Mouse (Mus musculus) testis, adult 2 months (tissue): ENCODE results near the gene Zfp536. TPM values are rescaled to one million over a fixed set of nuclear protein-coding genes. Genes with fewer than 3 reads are reported as not detected.

Source experiments
- H3K27ac ChIP-seq: fragments of 200-500 bp; 2 replicates; pipeline ENCODE4 v1.5.1; 2012; ENCODE audit warnings: low read depth, low read length; ENCODE audit not compliant: control insufficient read depth, insufficient read depth
- H3K27me3 ChIP-seq: fragments of 200-500 bp; 2 replicates; pipeline ENCODE4 v1.6.1; 2012; ENCODE audit warnings: mild to moderate bottlenecking, low read length, moderate library complexity; ENCODE audit not compliant: control insufficient read depth, insufficient read depth
- H3K36me3 ChIP-seq: fragments of 200-500 bp; 2 replicates; pipeline ENCODE4 v1.6.1; 2012; ENCODE audit warnings: mild to moderate bottlenecking, low read length; ENCODE audit not compliant: control insufficient read depth, insufficient read depth
- H3K4me1 ChIP-seq: fragments of 200-500 bp; 2 replicates; pipeline ENCODE4 v1.6.1; 2012; ENCODE audit warnings: low read length; ENCODE audit not compliant: control insufficient read depth, insufficient read depth
- H3K4me3 ChIP-seq: fragments of 200-500 bp; 2 replicates; pipeline ENCODE4 v1.5.1; 2012; ENCODE audit warnings: low read depth, mild to moderate bottlenecking, low read length, moderate library complexity, mixed read lengths; ENCODE audit not compliant: control insufficient read depth
- CTCF ChIP-seq: fragments of 200-500 bp; IDR thresholded peaks from 2 replicates; pipeline ENCODE4 v1.5.1; 2012; ENCODE audit warnings: low read depth, mild to moderate bottlenecking, inconsistent platforms, low read length, moderate library complexity; ENCODE audit not compliant: control insufficient read depth, insufficient read depth, insufficient replicate concordance
- POLR2A ChIP-seq: fragments of 200-500 bp; IDR thresholded peaks from 2 replicates; pipeline ENCODE4 v1.6.1; 2012; ENCODE audit warnings: low read depth, mild to moderate bottlenecking, inconsistent platforms, low read length, moderate library complexity; ENCODE audit not compliant: control insufficient read depth
- polyA plus RNA-seq: library from polyadenylated mRNA; depleted of rRNA; stranded (reverse); fragments of >200 nt; gene quantifications from 2 replicates; pipeline ENCODE4 v1.2.3, GENCODE M21; 2012

Gene Zfp536
- polyA plus RNA-seq, 1 experiment = 3.9 TPM

DNA sequence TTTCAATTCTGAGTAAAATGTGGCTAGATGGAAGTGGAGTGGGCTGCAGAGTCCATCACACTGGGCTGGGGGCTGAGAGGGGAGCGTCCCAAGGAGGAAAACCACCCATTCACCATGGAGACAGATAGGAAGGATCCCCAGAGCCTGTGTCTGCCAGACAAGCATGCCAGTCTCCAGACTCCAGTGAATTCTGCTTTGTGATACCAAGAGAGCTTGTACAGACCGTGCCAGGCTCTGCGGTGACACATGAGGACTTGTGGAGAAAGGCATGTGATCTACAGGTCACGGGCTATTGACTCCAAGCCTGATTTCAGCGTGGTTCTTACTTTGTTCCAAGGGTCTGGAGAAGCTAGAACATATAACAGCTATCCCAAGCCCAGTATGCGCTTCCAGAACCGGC, 230.5 kb downstream of the Zfp536 start:
- Histone ChIP-seq H3K27me3 (no peaks in the 10 kb centered on the region), H3K4me1 (peaks cover 3% of the 10 kb centered on the region; the same call in 1 of the 2 replicates), H3K36me3 (no peaks in the 10 kb centered on the region), H3K4me3 (no peak overlapping the region), H3K27ac (no peak overlapping the region)
- no peak for TF ChIP-seq CTCF
- no peak for TF ChIP-seq POLR2A

DNA sequence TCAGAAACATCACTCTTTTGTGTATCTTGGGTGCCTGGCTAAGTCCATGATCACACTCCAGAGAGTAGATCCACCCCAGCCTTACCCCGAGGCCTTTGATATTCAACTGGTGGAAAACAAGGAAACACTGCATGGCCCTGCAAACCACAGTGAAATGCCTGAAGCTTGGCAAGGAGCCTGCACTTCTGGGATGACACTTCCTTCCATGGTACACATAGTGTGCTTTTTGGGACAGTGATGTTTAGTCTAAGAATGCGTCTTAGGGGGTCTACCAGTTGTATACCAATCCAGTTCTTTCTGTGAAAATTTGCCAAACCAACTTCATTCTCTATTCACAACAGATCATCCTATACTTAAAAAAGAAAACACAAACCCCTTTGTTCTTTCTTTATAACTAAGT, 242.3 kb downstream of the Zfp536 start:
- no peaks in the 10 kb centered on the region for H3K27me3 ChIP-seq
- TF ChIP-seq POLR2A = no peak
- TF ChIP-seq CTCF = no peak
- H3K27ac ChIP-seq = no peak overlapping the region
- H3K36me3 ChIP-seq = no peaks in the 10 kb centered on the region
- no peaks in the 10 kb centered on the region for H3K4me1 ChIP-seq
- H3K4me3 ChIP-seq = no peak overlapping the region

DNA sequence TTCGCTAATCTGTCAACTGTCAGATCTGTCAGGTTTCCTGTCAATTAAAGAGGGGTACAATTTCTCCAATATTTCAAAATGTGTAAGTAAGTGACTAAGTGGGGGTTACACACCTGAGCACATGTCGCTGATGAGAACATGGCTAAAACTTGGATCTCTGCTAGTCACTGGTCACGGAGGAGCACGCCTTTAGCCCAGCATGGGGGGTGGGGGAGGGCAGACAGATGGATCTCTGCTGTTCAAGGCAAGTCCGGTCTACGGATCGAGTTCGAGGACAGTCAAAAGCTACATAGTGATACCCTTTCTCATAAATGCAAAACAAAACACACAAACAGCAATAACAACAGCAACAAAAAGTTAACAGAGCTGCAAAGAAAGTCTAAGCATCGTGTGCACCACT, 245.1 kb downstream of the Zfp536 start:
- Histone ChIP-seq H3K4me1 (no peaks in the 10 kb centered on the region), H3K36me3 (no peaks in the 10 kb centered on the region), H3K4me3 (no peak overlapping the region), H3K27ac (no peak overlapping the region), H3K27me3 (no peaks in the 10 kb centered on the region)
- TF ChIP-seq CTCF (no peak), POLR2A (no peak)

DNA sequence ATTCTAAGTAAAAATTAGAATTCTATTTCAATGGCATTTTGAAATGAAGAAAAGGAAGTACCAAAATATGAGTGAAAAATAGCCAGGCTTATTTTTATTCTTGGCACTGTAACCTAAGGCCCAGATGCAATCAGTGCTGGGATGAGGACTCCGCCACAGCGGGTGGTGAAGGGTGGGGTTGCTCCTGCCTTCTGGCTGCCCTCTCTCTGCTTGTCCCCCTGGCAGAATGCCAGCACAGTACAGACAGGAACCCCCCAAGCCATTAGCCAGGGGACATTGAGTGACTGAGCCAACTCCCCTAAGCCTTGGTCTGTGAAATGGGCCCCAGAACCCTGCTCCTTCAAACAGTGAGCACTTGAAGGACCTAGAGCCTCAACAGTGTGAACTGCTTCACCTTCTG, 245.6 kb downstream of the Zfp536 start:
- no peaks in the 10 kb centered on the region for H3K36me3 ChIP-seq
- TF ChIP-seq POLR2A (no peak), CTCF (no peak)

DNA sequence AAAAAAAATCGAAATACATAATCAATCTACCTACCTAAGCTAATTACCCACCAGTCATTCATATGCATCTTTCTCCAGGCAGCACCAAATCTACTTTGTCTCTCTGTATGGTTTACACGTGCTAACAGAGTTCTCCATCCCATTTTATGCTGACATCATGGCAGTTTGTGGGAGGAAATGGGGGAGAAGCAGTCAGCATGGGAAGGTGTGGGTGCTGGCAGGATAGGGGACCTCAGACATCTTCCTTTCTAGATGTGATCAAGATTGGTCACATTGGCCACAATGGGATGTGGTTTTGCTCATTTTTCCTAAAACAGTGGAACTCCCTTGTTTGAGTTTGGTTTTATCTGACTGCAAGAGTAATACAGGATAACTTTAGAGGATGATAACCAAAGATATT, 252.0 kb downstream of the Zfp536 start:
- no peak overlapping the region for H3K27ac ChIP-seq
- no peaks in the 10 kb centered on the region for H3K36me3 ChIP-seq
- H3K27me3 ChIP-seq = no peaks in the 10 kb centered on the region
- H3K4me1 ChIP-seq = no peaks in the 10 kb centered on the region
- TF ChIP-seq POLR2A = no peak
- no peak for TF ChIP-seq CTCF
- no peak overlapping the region for H3K4me3 ChIP-seq

More for the DNA sequence above, 245.6 kb downstream of the Zfp536 start:
- H3K27me3 ChIP-seq = no peaks in the 10 kb centered on the region
- no peak overlapping the region for H3K4me3 ChIP-seq
- H3K4me1 ChIP-seq = no peaks in the 10 kb centered on the region
- no peak overlapping the region for H3K27ac ChIP-seq

DNA sequence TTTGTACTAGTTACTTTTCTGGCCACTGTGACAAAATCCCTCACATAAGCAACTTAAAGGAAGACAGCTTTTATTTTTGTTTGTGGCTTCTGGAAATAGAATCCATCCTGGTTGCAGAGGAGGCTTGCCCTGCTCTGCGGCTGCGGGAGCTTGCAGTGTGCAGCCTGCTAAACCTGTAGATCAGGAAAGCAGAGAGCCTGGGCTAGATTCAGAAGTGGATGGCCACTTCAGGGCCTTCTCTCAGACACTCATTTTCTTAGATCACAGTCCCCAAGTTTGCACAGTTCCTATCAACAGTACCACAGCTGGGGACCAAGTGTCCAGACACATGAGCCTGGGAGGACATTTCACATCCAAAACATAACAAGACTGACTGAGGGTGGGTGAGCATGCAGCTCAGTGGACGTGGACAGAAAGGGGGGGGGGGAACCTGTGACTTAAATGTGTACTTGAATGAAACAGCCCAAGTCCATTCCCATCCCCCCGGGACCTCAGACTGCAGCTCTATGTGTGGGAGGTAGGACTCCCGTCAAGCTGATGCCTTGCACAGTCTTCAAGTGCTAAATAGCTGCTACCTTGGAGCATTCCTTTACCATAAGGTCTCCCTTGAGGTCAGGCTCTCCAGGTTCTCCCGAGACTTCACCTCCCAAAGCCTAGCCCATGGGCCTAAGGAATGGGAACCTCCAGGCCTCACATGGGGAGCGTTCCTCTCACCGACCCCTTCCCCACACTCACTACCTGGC, 262.3 kb downstream of the Zfp536 start:
- no peak overlapping the region for H3K27ac ChIP-seq
- H3K4me3 ChIP-seq = no peak overlapping the region
- H3K27me3 ChIP-seq = no peaks in the 10 kb centered on the region
- TF ChIP-seq POLR2A (no peak), CTCF (no peak)
- no peaks in the 10 kb centered on the region for H3K36me3 ChIP-seq
- no peaks in the 10 kb centered on the region for H3K4me1 ChIP-seq

DNA sequence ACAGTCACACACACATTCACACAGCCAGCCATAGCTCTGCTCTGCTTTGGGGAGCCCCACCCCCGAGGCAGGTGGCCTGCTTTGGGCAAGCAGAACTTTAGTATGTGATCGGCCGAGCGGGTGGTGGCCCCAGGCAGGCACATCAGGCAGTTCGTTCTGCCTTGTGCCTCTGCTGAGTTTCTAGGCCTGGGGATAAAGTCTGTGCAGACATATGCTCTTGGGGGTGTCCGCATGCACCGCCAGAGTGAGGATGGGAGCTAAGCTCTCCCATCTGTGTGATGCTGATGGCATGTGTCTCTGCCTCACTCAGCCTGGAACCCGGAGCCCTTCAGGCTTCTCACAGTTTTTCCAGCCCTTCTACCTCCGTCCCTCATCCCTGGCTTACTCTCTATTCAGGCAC, 263.7 kb downstream of the Zfp536 start:
- no peak overlapping the region for H3K27ac ChIP-seq
- H3K36me3 ChIP-seq = no peaks in the 10 kb centered on the region
- H3K4me3 ChIP-seq = no peak overlapping the region
- no peaks in the 10 kb centered on the region for H3K27me3 ChIP-seq
- TF ChIP-seq CTCF (no peak), POLR2A (no peak)
- H3K4me1 ChIP-seq = no peaks in the 10 kb centered on the region
